ENCODE assay signal across 8 mouse cellular contexts in genomic region chr17:53479604-53480041, GRCm38 (mm10). TPM values are rescaled to one million over a fixed set of nuclear protein-coding genes. Genes with fewer than 3 reads are reported as not detected.
DNase-seq lines count a peak whose midpoint lies in the region; ATAC-seq and TF ChIP-seq lines count a peak whose summit lies in the region.

No protein-coding gene starts in this region.

- H3K9ac ChIP-seq in CH12.LX (ENCODE audit: insufficient read depth, low read depth) = peak overlapping the region; percentile 97
- peak overlapping the region; percentile 83 for H3K9ac ChIP-seq in heart, embryonic 15.5 days
- peak overlapping the region; percentile 98 for H3K9ac ChIP-seq in liver, embryonic 13.5 days

- dilution Hi-C loops in CH12.LX (cut with MboI; ENCODE audit: extremely low pct_ligation_motif_present, extremely low pct_unique_long_range_greater_than_20kb, low sequenced_read_pairs) = no loop called here

- peaks cover 3 to 11% of the 10 kb centered on the region in 2 experiments for H3K36me3 ChIP-seq in CH12.LX (replicated peaks in 1 of 2; ENCODE audit: control insufficient read depth in 1 of 2, insufficient read depth in 1 of 2, low read length in 1 of 2)
- peaks cover 6% of the 10 kb centered on the region; the same call in 1 of the 2 replicates for H3K36me3 ChIP-seq in heart, embryonic 15.5 days
- H3K36me3 ChIP-seq in liver, embryonic 13.5 days = peaks cover 6% of the 10 kb centered on the region

- peak; percentile 45 for DNase-seq in CH12.LX (ENCODE audit: extremely low read depth)
- DNase-seq in adrenal gland, postnatal 14 days = peak; percentile 81
- DNase-seq in kidney, postnatal 25 days = peak; percentile 48 to 79
- peak; percentile 45 for DNase-seq in liver, embryonic 13.5 days
- peak; percentile 75 for DNase-seq in naive thymus-derived CD4-positive, alpha-beta T cell, adult 2 months (ENCODE audit: low read depth)
- peak; percentile 75 for DNase-seq in testis, postnatal 14 days (ENCODE audit: low spot score)

- H3K9me3 ChIP-seq in CH12.LX (replicated peaks; ENCODE audit: low read length) = no peaks in the 10 kb centered on the region
- no peaks in the 10 kb centered on the region for H3K9me3 ChIP-seq in heart, embryonic 15.5 days (replicated peaks)
- H3K9me3 ChIP-seq in liver, embryonic 13.5 days (replicated peaks) = no peaks in the 10 kb centered on the region

- in situ Hi-C loops in CH12.LX (cut with MboI; ENCODE audit: low pct_ligation_motif_present, low pct_unique_long_range_greater_than_20kb, low sequenced_read_pairs) = no loop called here

- peak overlapping the region; percentile 88 for H3K27ac ChIP-seq in CH12.LX (ENCODE audit: insufficient read depth, low read depth)
- H3K27ac ChIP-seq in heart, embryonic 15.5 days = peak overlapping the region; percentile 96
- peak overlapping the region; percentile 100 for H3K27ac ChIP-seq in liver, embryonic 13.5 days

- peak overlapping the region; percentile 53; the same call in 1 of the 2 replicates for H3K4me2 ChIP-seq in CH12.LX (ENCODE audit: insufficient read depth, low read depth, poor library complexity, severe bottlenecking)
- peak overlapping the region; percentile 76 for H3K4me2 ChIP-seq in heart, embryonic 15.5 days
- peak overlapping the region; percentile 86 for H3K4me2 ChIP-seq in liver, embryonic 13.5 days

- no peak for TF ChIP-seq RAD21 in CH12.LX (IDR thresholded peaks at IDR 0.05; ENCODE audit: low read depth, low read length)

- H3K4me3 ChIP-seq in CH12.LX (replicated peaks in 1 of 3; ENCODE audit: low read depth in 2 of 3, low read length in 2 of 3, poor library complexity in 1 of 3) = peak overlapping the region; percentile 82 to 89 (median 84)
- H3K4me3 ChIP-seq in heart, embryonic 15.5 days = peak overlapping the region; percentile 86
- H3K4me3 ChIP-seq in liver, embryonic 13.5 days (replicated peaks) = peak overlapping the region; percentile 99

- ATAC-seq in erythroblast, adult 5-6 weeks (replicated peaks; ENCODE audit: low FRiP score, poor library complexity, severe bottlenecking) = peak; percentile 28
- peak; percentile 4; the same call in 1 of the 2 replicates for ATAC-seq in heart, embryonic 15.5 days (replicated peaks; ENCODE audit: insufficient number of reproducible peaks, insufficient read depth, low FRiP score, low read depth)
- peak; percentile 18; the same call in 1 of the 2 replicates for ATAC-seq in liver, embryonic 13.5 days (ENCODE audit: low read depth)

- under 1% methylated on average over 33 of the region's 33 CpGs for WGBS in heart, embryonic 15.5 days
- under 1% methylated on average over 32 of the region's 33 CpGs for WGBS in liver, embryonic 13.5 days (ENCODE audit: insufficient replicate concordance)

- no peak for TF ChIP-seq POLR2A in CH12.LX (IDR thresholded peaks at IDR 0.05; ENCODE audit: low read depth, low read length)

- H3K79me2 ChIP-seq in CH12.LX (replicated peaks; ENCODE audit: control insufficient read depth, extremely low read depth, insufficient read depth, poor library complexity, severe bottlenecking) = peaks cover 35% of the 10 kb centered on the region

- peaks cover 2 to 27% of the 10 kb centered on the region in 2 experiments; a peak in 2 of 4 replicates for H3K4me1 ChIP-seq in CH12.LX (ENCODE audit: control insufficient read depth in 1 of 2, insufficient read depth in 2 of 2)
- peaks cover 16% of the 10 kb centered on the region for H3K4me1 ChIP-seq in heart, embryonic 15.5 days (replicated peaks)
- H3K4me1 ChIP-seq in liver, embryonic 13.5 days (replicated peaks) = peaks cover 36% of the 10 kb centered on the region

- H3K27me3 ChIP-seq in CH12.LX (replicated peaks) = no peaks in the 10 kb centered on the region
- no peaks in the 10 kb centered on the region for H3K27me3 ChIP-seq in heart, embryonic 15.5 days
- H3K27me3 ChIP-seq in liver, embryonic 13.5 days = no peaks in the 10 kb centered on the region

- no peak for TF ChIP-seq EP300 in CH12.LX (IDR thresholded peaks at IDR 0.05; ENCODE audit: low read length)

- no peak for TF ChIP-seq CTCF in CH12.LX (conservative IDR thresholded peaks at IDR 0.05 in 1 of 2, IDR thresholded peaks at IDR 0.05 in 1 of 2; ENCODE audit: low read depth in 2 of 2, low read length in 2 of 2)

TF ChIP-seq in CH12.LX, 34 proteins besides CTCF, POLR2A, EP300 and RAD21:
- TF ChIP-seq ELF1 (IDR thresholded peaks at IDR 0.05; ENCODE audit: low read depth, low read length) = no peak
- no peak for TF ChIP-seq ZNF384 (IDR thresholded peaks at IDR 0.05; ENCODE audit: low read depth, low read length)
- no peak for TF ChIP-seq POLR2AphosphoS2 (IDR thresholded peaks at IDR 0.05; ENCODE audit: low read depth, low read length)
- no peak for TF ChIP-seq TCF12 (IDR thresholded peaks at IDR 0.05; ENCODE audit: low read depth, low read length)

RNA-seq across cellular contexts. Expression of gene Rab5a, which starts 0.6 kb away (rescaled TPM):
- 28.0 and 32.1 TPM in 2 replicates for total RNA-seq in CH12.LX (2012; rRNA removed)
- total RNA-seq in CH12.LX (2014; rRNA removed) = 89.2 and 107 TPM in 2 replicates
- 36.1 and 38.9 TPM in 2 replicates for polyA plus RNA-seq in CH12.LX (2012; ENCODE audit: insufficient read length, low read depth)
- total RNA-seq in adrenal gland, postnatal 14 days (2021) = 87.1 and 87.4 TPM in 2 replicates
- total RNA-seq in erythroblast, adult 5-6 weeks (2015; ENCODE audit: low replicate concordance) = 39.2 and 53.1 TPM in 2 replicates
- total RNA-seq in erythroblast, adult 5-6 weeks (2017; ENCODE audit: low replicate concordance) = 60.8 and 79.1 TPM in 2 replicates
- polyA plus RNA-seq in heart, embryonic 15.5 days (2015; fragmentation: Nextera tagmentation; extraction: Ambion mirVana) = 64.7 and 70.8 TPM in 2 replicates
- polyA plus RNA-seq in liver, embryonic 13.5 days (2015; fragmentation: Nextera tagmentation; extraction: Ambion mirVana) = 32.8 and 40.0 TPM in 2 replicates

RNA-seq across cellular contexts. Expression of gene Efhb, which starts 16.5 kb away (rescaled TPM):
- total RNA-seq in CH12.LX (2012; rRNA removed) (0.04 TPM in 1 of 2 replicates, not detected in the other), CH12.LX (2014; rRNA removed) (not detected in 2 replicates)
- 0.09 TPM in 1 of 2 replicates, not detected in the other for polyA plus RNA-seq in CH12.LX (2012; ENCODE audit: insufficient read length, low read depth)
- 0.48 and 0.60 TPM in 2 replicates for total RNA-seq in adrenal gland, postnatal 14 days (2021)
- total RNA-seq in erythroblast, adult 5-6 weeks (2015; ENCODE audit: low replicate concordance) = not detected in 2 replicates
- total RNA-seq in erythroblast, adult 5-6 weeks (2017; ENCODE audit: low replicate concordance) = not detected in 2 replicates
- 0.34 and 0.61 TPM in 2 replicates for polyA plus RNA-seq in heart, embryonic 15.5 days (2015; fragmentation: Nextera tagmentation; extraction: Ambion mirVana)
- polyA plus RNA-seq in liver, embryonic 13.5 days (2015; fragmentation: Nextera tagmentation; extraction: Ambion mirVana) = not detected in 2 replicates

RNA-seq across cellular contexts. Expression of gene Pp2d1, which starts 59.6 kb away (rescaled TPM):
- total RNA-seq in CH12.LX (2012; rRNA removed) = not detected in 2 replicates
- total RNA-seq in CH12.LX (2014; rRNA removed) = not detected in 2 replicates
- not detected in 2 replicates for polyA plus RNA-seq in CH12.LX (2012; ENCODE audit: insufficient read length, low read depth)
- not detected in 2 replicates for total RNA-seq in adrenal gland, postnatal 14 days (2021)
- not detected in 2 replicates for total RNA-seq in erythroblast, adult 5-6 weeks (2015; ENCODE audit: low replicate concordance)
- 0.28 TPM in 1 of 2 replicates, not detected in the other for total RNA-seq in erythroblast, adult 5-6 weeks (2017; ENCODE audit: low replicate concordance)
- 0.18 and 0.21 TPM in 2 replicates for polyA plus RNA-seq in heart, embryonic 15.5 days (2015; fragmentation: Nextera tagmentation; extraction: Ambion mirVana)
- polyA plus RNA-seq in liver, embryonic 13.5 days (2015; fragmentation: Nextera tagmentation; extraction: Ambion mirVana) = 0.08 and 0.09 TPM in 2 replicates

Comparison
In these comparisons a context has a peak if more than half of its experiments do, and no peak if none do; other contexts are left out.
1. Peak in every context shown above with its lines: DNase-seq, ATAC-seq, H3K4me3 ChIP-seq and H3K27ac ChIP-seq.